Mouse (Mus musculus): Measurements from ENCODE around the gene Dgkk.
"Not testable (repeated sequence)": the region's sequence is repeated elsewhere in the genome, so short reads cannot be mapped to it uniquely, and the experiment has no call there.

Dgkk gene

GRCm38 (mm10) chrX:6779006-6779405, at the start of gene Dgkk:
Gene Dgkk (plus strand): TSS chrX:6779306.
- DNase-seq (ENCODE audit: low read depth, low spot score): not testable (repeated sequence)

DNA sequence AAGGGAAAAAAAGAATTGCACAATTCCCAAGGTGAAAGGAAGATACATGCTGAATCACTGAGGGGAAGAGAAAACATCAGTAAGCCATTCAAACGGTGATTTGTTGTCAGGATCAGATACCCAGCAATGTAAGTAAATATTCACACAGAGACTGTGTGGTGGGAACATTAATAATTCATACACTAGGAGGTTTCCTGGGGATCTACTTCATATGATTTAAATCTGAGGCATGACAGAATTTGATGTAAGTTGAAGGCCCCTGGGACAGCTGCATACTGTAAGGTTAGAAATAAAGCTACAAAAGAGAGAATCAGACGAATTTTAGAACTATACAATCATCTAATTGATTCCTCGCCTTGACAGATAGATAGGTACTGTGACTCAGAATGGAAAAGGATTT, 45.1 kb upstream of the Dgkk start:
- DNase-seq (ENCODE audit: low read depth, low spot score): no peak

- DNase-seq (ENCODE audit: low read depth, low spot score): no peak
These were observed 28.4 kb upstream of the Dgkk start for GRCm38 (mm10) chrX:6750714-6751113.

DNA sequence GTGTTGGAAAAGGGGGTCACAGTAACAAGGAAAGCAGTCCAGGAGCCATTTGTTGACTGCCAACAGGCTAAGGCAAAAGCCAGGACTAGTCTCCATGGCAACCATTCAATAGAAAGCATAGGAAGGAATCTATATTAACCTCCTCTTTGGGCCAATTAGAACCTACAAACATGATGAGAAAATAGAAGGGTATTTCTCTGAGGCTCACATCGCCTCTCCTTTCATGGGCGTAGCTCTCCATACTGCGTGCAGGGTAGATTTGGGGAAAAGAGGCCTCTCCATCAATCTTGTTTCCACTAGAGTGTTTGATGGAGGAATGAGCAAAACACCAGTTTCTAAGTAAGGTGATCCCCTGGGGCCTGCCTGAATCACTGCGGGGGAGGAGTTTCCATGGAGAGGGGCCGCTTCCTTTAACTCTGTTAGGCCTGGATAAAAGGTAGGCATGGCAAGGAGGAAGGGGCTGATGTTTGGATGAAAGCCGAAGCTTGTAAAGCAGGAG, 27.5 kb upstream of the Dgkk start:
- no peak for DNase-seq (ENCODE audit: low read depth, low spot score)

DNA sequence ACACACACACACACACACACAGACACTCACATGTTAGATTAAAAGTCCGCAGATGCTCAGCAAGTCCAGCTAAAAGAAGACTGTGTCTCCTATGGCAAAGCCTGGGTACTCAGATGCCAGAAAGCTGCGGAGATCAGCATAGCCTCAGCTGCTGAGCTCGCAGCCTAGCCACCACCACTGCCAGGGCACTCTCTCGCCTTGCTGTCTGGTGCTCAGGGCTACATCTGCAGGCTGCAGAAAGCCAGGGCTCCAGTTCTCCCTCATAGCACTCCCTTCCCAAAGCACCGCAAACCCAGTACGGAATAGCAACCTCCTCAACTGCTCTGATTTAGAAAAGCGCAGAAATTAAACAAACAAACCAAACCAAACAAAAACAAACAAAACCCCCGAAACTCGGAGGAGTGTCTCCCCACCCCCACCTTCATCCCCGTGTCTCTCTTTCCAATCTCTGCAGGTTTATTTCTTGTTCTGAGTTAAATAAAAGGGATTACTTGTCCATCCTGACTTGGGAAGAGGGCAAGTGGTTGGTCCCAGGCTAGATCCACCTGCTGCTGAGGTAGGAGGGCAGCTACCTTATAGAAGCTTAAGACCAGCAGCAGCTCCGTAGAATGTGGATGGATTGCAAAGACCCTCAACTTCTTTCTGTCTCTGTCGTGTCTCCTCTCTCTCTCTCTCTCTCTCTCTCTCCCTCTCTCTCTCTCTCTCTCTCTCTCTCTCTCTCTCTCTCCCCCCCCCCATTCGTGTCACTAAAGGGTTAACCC, 1.4 kb upstream of the Dgkk start:
- DNase-seq (ENCODE audit: low read depth, low spot score): no peak

- DNase-seq (ENCODE audit: low read depth, low spot score): peak; percentile 40
These were observed 862 bp upstream of the Dgkk start for GRCm38 (mm10) chrX:6778250-6778637.

DNA sequence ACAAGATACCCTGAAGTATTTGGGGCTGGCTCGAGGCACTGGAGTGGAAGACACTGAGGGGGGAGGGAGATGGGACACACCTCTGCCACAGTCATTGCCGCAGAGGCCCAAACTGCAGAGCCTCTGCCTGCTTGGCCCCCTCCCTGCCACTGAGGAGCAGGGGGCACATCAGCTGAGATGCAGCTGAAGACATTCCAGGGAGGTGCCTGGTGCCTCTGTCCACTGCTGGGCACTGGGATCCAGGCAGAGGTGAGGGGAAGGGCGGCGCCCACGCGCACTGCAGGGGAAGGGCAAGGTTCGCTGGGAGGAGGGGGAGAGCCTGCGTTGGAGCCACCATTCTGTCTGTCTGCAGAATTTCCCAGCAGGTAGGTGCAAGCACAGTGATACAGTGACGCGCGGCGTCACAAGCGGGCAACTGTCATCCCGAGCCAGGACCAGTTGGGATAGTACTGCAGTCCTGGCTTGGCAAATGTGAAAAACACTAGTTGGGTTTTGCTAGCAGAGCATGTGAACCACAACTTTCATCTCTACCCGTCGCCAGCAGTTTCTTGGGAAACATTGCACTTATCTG, 948 bp downstream of the Dgkk start:
- no peak for DNase-seq (ENCODE audit: low read depth, low spot score)

- no peak for DNase-seq (ENCODE audit: low read depth, low spot score)
These were observed 53.4 kb downstream of the Dgkk start for GRCm38 (mm10) chrX:6832553-6832952.

- no peak for DNase-seq (ENCODE audit: low read depth, low spot score)
These were observed 74.4 kb downstream of the Dgkk start for GRCm38 (mm10) chrX:6853466-6853865.

DNA sequence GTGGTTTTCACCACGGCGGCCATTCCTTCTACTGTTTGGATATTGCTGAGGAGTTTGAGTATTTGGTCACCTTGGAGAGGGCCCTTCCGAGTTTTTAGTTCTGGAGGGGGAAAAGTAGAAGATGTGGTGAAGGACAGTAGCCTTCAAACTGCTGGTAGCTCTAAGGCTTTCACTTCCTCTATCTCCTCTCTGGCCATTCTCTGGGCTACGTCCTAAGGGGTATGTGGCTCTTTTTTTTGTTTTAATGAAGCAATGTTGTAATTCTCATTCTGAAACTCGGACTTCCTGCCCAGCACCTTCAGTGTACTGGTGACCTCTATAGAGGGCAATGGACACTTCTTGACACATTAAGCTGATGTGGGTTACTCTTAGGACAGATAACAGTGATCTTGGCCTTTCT, 75.0 kb downstream of the Dgkk start:
- no peak for DNase-seq (ENCODE audit: low read depth, low spot score)

DNA sequence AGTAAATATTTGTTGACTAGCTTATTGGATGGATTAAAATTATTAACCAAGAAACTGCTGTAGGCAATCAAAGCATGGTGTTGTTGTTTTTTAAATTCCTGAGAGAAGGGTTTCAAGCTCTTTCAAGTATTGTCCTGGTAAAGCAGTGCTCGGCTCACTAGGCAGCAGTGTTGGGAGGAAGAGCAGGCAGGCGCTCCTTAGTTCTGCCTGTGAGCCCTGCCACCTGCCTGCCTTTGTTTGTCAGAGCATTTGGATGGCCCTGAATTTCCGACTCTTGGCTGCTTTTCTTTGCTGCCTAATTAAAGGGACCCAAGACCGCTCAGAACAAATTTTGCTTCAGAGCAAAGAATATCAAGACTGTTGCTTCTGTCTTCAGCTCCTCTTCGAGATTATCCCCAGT, 114.8 kb downstream of the Dgkk start:
- DNase-seq (ENCODE audit: low read depth, low spot score): no peak

- DNase-seq (ENCODE audit: low read depth, low spot score): no peak
These were observed 131.9 kb downstream of the Dgkk start for GRCm38 (mm10) chrX:6911047-6911446.

- no peak for DNase-seq (ENCODE audit: low read depth, low spot score)
These were observed 143.1 kb downstream of the Dgkk start for GRCm38 (mm10) chrX:6922165-6922564.

GRCm38 (mm10) chrX:6926224-6926623, 147.1 kb downstream of the Dgkk start:
- no peak for DNase-seq (ENCODE audit: low read depth, low spot score)

- DNase-seq (ENCODE audit: low read depth, low spot score): no peak
These were observed 189.5 kb downstream of the Dgkk start for GRCm38 (mm10) chrX:6968598-6968997.

DNA sequence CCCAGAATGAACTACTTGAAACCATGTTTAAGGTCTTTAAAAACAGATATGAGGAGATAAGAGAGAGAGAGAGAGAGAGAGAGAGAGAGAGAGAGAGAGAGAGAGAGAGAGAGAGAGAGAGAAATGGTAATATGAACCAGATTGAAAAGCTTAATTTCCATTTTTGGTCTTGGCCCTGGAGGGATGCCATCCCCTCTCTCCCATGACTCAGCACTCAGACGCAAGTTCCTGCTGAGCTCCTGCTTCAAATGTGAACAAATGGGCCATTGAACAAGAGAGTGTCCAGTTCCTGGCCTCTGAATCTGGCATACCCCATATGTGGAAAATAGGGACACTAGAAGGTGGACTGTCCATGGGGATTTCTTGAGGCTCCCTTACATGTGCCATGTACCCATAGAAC, 192.8 kb downstream of the Dgkk start:
- no peak for DNase-seq (ENCODE audit: low read depth, low spot score)

- not testable (repeated sequence) for DNase-seq (ENCODE audit: low read depth, low spot score)
These were observed 204.8 kb downstream of the Dgkk start for GRCm38 (mm10) chrX:6983916-6984315.
